Mouse (Mus musculus) megakaryocyte, embryonic 14.5 days (primary cell): Measurements from ENCODE around the gene Tmem198b.

Experiments used
- FLI1 ChIP-seq: IDR thresholded peaks from 2 replicates; pipeline ENCODE4 v1.6.1; 2012; ENCODE audit warnings: low read length, inconsistent platforms, mixed read lengths
- GATA1 ChIP-seq: IDR thresholded peaks from 3 replicates; pipeline ENCODE4 v1.6.1; 2012; ENCODE audit warnings: mixed read lengths, low read length, inconsistent platforms, borderline replicate concordance

GRCm38 (mm10) chr10:128790398-128791124, 13.6 kb downstream of the Tmem198b start, which contains the start of gene Mmp19:
- TF ChIP-seq GATA1 (no peak), FLI1 (no peak)
